Mouse (Mus musculus): ENCODE results near the gene Psip1.

The Psip1 gene

DNA sequence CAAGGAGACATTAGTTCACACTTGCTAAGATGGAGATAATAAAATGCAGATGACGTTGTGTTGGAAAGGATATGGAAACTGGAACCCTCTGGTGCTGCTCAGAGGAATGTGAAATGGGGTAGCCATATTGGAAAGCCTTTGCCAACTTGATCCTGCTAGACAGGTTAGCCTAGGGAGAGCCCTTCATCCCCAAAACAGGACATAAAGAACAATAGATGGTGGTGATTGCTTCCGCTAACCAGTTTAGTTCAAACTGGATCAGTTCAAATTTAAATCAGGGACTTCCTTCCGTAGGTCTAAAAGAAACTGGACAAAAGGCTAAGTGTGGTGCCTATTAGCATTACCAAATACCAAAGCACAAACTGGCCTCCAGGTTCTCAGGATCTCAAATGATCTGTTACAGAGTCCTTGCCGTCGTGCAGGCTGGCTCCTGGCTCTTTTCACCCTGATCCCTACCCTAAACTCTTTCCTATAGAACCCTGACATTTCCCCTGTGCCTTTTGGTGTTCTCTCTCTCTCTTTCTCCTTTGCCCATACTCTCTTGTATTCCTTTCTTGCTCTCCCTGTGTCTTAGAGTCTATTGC lies 71.9 kb downstream of the Psip1 start:
- DNase-seq: no peak

DNA sequence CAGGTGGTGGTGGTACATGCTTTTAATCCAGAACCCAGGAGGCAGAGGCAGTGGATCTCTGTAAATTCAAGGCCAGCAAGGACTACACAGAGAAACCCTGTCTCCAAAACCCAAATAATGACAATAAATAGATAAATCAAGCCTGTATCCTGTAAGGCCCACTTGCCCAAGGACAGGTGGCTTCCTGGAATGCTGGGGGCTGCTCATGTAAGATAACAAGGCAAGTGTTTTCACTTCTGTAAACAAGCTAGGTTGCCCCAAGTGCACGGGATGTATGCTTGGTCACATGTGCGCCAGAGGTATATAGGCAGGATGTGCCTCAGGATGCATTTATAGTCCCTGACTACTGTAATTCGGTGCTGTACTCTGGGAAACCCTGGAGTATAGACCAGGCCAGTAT lies 74.2 kb downstream of the Psip1 start:
- DNase-seq: no peak

DNA sequence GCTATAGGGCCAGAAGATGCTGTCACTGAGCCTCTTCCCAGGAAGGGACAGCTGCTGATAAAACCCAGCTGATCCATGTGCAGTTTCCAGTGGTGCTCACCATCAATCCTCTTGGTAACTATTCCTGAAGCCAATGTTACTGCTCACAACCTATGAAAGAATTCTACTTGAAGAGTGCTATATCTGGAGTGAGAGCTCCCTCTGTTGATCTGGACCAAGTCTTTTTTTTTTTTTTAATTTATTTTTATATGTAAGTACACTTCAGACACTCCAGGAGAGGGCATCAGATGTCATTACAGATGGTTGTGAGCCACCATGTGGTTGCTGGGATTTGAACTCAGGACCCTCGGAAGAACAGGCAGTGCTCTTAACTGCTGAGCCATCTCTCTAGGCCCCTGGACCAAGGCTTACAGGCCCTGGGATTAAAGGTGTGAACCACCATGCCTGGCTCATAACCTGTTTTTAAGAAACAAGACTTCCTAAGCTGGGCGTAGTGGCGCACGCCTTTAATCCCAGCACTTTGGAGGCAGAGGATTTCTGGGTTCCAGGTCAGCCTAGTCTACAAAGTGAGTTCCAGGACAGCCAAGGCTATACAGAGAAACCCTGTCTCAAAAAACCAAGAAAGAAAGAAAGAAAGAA lies 76.3 kb downstream of the Psip1 start:
- no peak for DNase-seq

DNA sequence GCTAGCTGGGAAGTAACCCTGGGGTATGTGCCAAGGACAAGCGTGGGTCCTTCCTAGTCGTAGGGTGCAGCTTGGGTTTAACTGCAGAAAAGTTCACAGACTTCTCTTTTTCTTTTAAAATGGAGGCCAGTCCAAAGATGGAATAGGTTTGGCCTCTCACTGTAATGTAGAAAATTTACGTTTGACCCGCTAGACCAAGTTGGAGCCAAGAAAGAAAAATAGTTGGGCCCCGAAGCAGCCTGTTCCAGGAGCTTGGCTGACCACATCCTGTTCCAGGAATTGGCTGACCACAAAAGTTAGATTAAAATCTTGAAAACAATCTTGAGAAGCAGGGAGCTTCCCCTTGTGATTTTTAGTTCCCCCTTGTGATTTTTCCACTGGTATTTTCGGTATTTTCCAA lies 78.6 kb downstream of the Psip1 start:
- no peak for DNase-seq

All from B cell, adult 2 months (primary cell).